Mouse (Mus musculus) stomach, embryonic 15.5 days (tissue): Measurements from ENCODE around the gene Gas8. TPM values are rescaled to one million over a fixed set of nuclear protein-coding genes. Genes with fewer than 3 reads are reported as not detected.

Source experiments
- ATAC-seq: fragments of 200-750 bp; cut with Nextera tagmentation; 2 replicates; pipeline ENCODE4 v1.8.0; 2017; ENCODE audit warnings: low read depth, moderate number of reproducible peaks, moderate TSS enrichment; ENCODE audit not compliant: insufficient read depth, low FRiP score
- H3K27ac ChIP-seq: fragments of 300-500 bp; sonication (generic); 2 replicates; pipeline ENCODE4 v1.5.1; 2015; ENCODE audit warnings: mild to moderate bottlenecking, inconsistent platforms
- H3K27me3 ChIP-seq: fragments of 300-500 bp; sonication (generic); replicated peaks from 2 replicates; pipeline ENCODE4 v1.6.1; 2015; ENCODE audit warnings: inconsistent platforms
- H3K36me3 ChIP-seq: fragments of 300-500 bp; sonication (generic); 2 replicates; pipeline ENCODE4 v1.6.1; 2015; ENCODE audit warnings: inconsistent platforms
- H3K4me1 ChIP-seq: fragments of 300-500 bp; sonication (generic); 2 replicates; pipeline ENCODE4 v1.6.1; 2015; ENCODE audit warnings: inconsistent platforms
- H3K4me2 ChIP-seq: fragments of 300-500 bp; sonication (generic); 2 replicates; pipeline ENCODE4 v1.6.1; 2015; ENCODE audit warnings: mild to moderate bottlenecking, inconsistent platforms
- H3K4me3 ChIP-seq: fragments of 300-500 bp; sonication (generic); replicated peaks from 2 replicates; pipeline ENCODE4 v1.5.1; 2015; ENCODE audit warnings: inconsistent platforms
- H3K9ac ChIP-seq: fragments of 300-500 bp; sonication (generic); 2 replicates; pipeline ENCODE4 v1.6.1; 2015; ENCODE audit warnings: inconsistent platforms
- H3K9me3 ChIP-seq: fragments of 300-500 bp; sonication (generic); 2 replicates; pipeline ENCODE4 v1.6.1; 2016; ENCODE audit warnings: inconsistent platforms
- WGBS: fragments of 180-500 bp; shearing (Covaris S2); methylation state at CpG from one replicate; pipeline ENCODE4 v1.1.7; 2015; 5-methylcytosine and 5-hydroxymethylcytosine counted together
- polyA plus RNA-seq: library from polyadenylated mRNA; unstranded; fragments of >200 nt; fragmentation: Nextera tagmentation; extraction: Ambion mirVana; gene quantifications from 2 replicates; pipeline ENCODE4 v1.2.1, GENCODE M21; 2015

Gas8 gene
- polyA plus RNA-seq, 1 experiment from 2014 or later, result 25.7 TPM

GRCm38 (mm10) chr8:123499556-123499955 is 19.1 kb upstream of the Gas8 start:
- no peak overlapping the region for H3K4me2 ChIP-seq
- 90% methylated on average over 11 of the region's 11 CpGs for WGBS
- H3K27ac ChIP-seq, result no peak overlapping the region
- no peak for ATAC-seq
- H3K4me3 ChIP-seq, result no peak overlapping the region
- H3K4me1 ChIP-seq, result no peaks in the 10 kb centered on the region
- H3K9ac ChIP-seq, result no peak overlapping the region
- H3K27me3 ChIP-seq, result no peaks in the 10 kb centered on the region
- H3K36me3 ChIP-seq, result peaks cover 75% of the 10 kb centered on the region
- no peaks in the 10 kb centered on the region for H3K9me3 ChIP-seq

- Histone ChIP-seq H3K9me3 (no peaks in the 10 kb centered on the region), H3K27me3 (no peaks in the 10 kb centered on the region), H3K4me2 (no peak overlapping the region), H3K9ac (no peak overlapping the region), H3K27ac (no peak overlapping the region), H3K36me3 (peaks cover 66% of the 10 kb centered on the region), H3K4me1 (no peaks in the 10 kb centered on the region), H3K4me3 (no peak overlapping the region)
- 94% methylated on average over 5 of the region's 5 CpGs for WGBS
- ATAC-seq, result no peak
These were observed 16.4 kb upstream of the Gas8 start for GRCm38 (mm10) chr8:123502192-123502591.

GRCm38 (mm10) chr8:123503801-123504467 is 14.7 kb upstream of the Gas8 start:
- Histone ChIP-seq H3K9ac (no peak overlapping the region), H3K4me3 (no peak overlapping the region), H3K9me3 (no peaks in the 10 kb centered on the region), H3K36me3 (peaks cover 65% of the 10 kb centered on the region), H3K4me1 (no peaks in the 10 kb centered on the region), H3K27me3 (no peaks in the 10 kb centered on the region), H3K27ac (no peak overlapping the region), H3K4me2 (no peak overlapping the region)
- no peak for ATAC-seq
- WGBS, result 95% methylated on average over 6 of the region's 6 CpGs

- Histone ChIP-seq H3K27ac (no peak overlapping the region), H3K27me3 (no peaks in the 10 kb centered on the region), H3K9me3 (no peaks in the 10 kb centered on the region), H3K4me1 (no peaks in the 10 kb centered on the region), H3K36me3 (peaks cover 58% of the 10 kb centered on the region), H3K9ac (no peak overlapping the region), H3K4me2 (no peak overlapping the region), H3K4me3 (no peak overlapping the region)
- 91% methylated on average over 9 of the region's 9 CpGs for WGBS
- no peak for ATAC-seq
These were observed 13.9 kb upstream of the Gas8 start for GRCm38 (mm10) chr8:123504591-123505195.

GRCm38 (mm10) chr8:123505267-123505666 is 13.4 kb upstream of the Gas8 start:
- H3K36me3 ChIP-seq, result peaks cover 56% of the 10 kb centered on the region
- H3K9ac ChIP-seq, result no peak overlapping the region
- H3K9me3 ChIP-seq, result no peaks in the 10 kb centered on the region
- 75% methylated on average over 4 of the region's 4 CpGs for WGBS
- no peak overlapping the region for H3K4me3 ChIP-seq
- H3K4me2 ChIP-seq, result no peak overlapping the region
- H3K4me1 ChIP-seq, result no peaks in the 10 kb centered on the region
- no peaks in the 10 kb centered on the region for H3K27me3 ChIP-seq
- no peak overlapping the region for H3K27ac ChIP-seq
- no peak for ATAC-seq

GRCm38 (mm10) chr8:123505695-123506094 is 12.9 kb upstream of the Gas8 start:
- no peaks in the 10 kb centered on the region for H3K4me1 ChIP-seq
- H3K4me3 ChIP-seq, result no peak overlapping the region
- 85% methylated on average over 9 of the region's 9 CpGs for WGBS
- H3K9ac ChIP-seq, result no peak overlapping the region
- H3K36me3 ChIP-seq, result peaks cover 56% of the 10 kb centered on the region
- no peak overlapping the region for H3K27ac ChIP-seq
- no peaks in the 10 kb centered on the region for H3K9me3 ChIP-seq
- ATAC-seq, result no peak
- no peaks in the 10 kb centered on the region for H3K27me3 ChIP-seq
- no peak overlapping the region for H3K4me2 ChIP-seq

- H3K4me2 ChIP-seq, result no peak overlapping the region
- H3K27me3 ChIP-seq, result no peaks in the 10 kb centered on the region
- no peaks in the 10 kb centered on the region for H3K9me3 ChIP-seq
- H3K4me3 ChIP-seq, result no peak overlapping the region
- H3K27ac ChIP-seq, result no peak overlapping the region
- 87% methylated on average over 5 of the region's 5 CpGs for WGBS
- peaks cover 42% of the 10 kb centered on the region for H3K36me3 ChIP-seq
- no peak overlapping the region for H3K9ac ChIP-seq
- no peak for ATAC-seq
- no peaks in the 10 kb centered on the region for H3K4me1 ChIP-seq
These were observed 11.5 kb upstream of the Gas8 start for GRCm38 (mm10) chr8:123507153-123507552.

- Histone ChIP-seq H3K9me3 (no peaks in the 10 kb centered on the region), H3K27me3 (peaks cover 34% of the 10 kb centered on the region), H3K4me3 (no peak overlapping the region), H3K9ac (no peak overlapping the region), H3K27ac (no peak overlapping the region), H3K4me2 (no peak overlapping the region), H3K4me1 (peaks cover 9% of the 10 kb centered on the region), H3K36me3 (peaks cover 17% of the 10 kb centered on the region)
- 70% methylated on average over 5 of the region's 5 CpGs for WGBS
- ATAC-seq, result no peak
These were observed 7.8 kb upstream of the Gas8 start for GRCm38 (mm10) chr8:123510819-123511218.

- no peaks in the 10 kb centered on the region for H3K9me3 ChIP-seq
- peak overlapping the region; percentile 63 for H3K4me3 ChIP-seq
- H3K9ac ChIP-seq, result no peak overlapping the region
- 4% methylated on average over 9 of the region's 9 CpGs for WGBS
- H3K27me3 ChIP-seq, result peaks cover 38% of the 10 kb centered on the region
- ATAC-seq, result no peak
- H3K4me2 ChIP-seq, result peak overlapping the region; percentile 100
- peaks cover 14% of the 10 kb centered on the region for H3K4me1 ChIP-seq
- H3K27ac ChIP-seq, result no peak overlapping the region
- no peaks in the 10 kb centered on the region for H3K36me3 ChIP-seq
These were observed 4.5 kb upstream of the Gas8 start for GRCm38 (mm10) chr8:123514136-123514535.

- Histone ChIP-seq H3K36me3 (no peaks in the 10 kb centered on the region), H3K4me1 (peaks cover 20% of the 10 kb centered on the region), H3K27ac (no peak within 1 kb of the TSS), H3K4me2 (peak within 1 kb of the TSS; percentile 100), H3K9ac (peak within 1 kb of the TSS; percentile 16; the same call in 1 of the 2 replicates), H3K9me3 (no peaks in the 10 kb centered on the region), H3K4me3 (peak within 1 kb of the TSS; percentile 63), H3K27me3 (peaks cover 38% of the 10 kb centered on the region)
- no peak for ATAC-seq
- under 1% methylated on average over 56 of the region's 63 CpGs for WGBS
These were observed 3.7 kb upstream of the Gas8 start, which contains the start of gene Dbndd1 for GRCm38 (mm10) chr8:123514781-123515539. TSS of gene Dbndd1 (minus strand) at chr8:123515463.

GRCm38 (mm10) chr8:123515540-123515897 is 3.1 kb upstream of the Gas8 start:
- WGBS, result 2% methylated on average over 11 of the region's 11 CpGs
- Histone ChIP-seq H3K4me3 (peak overlapping the region; percentile 63), H3K27me3 (peaks cover 38% of the 10 kb centered on the region), H3K27ac (no peak overlapping the region), H3K36me3 (no peaks in the 10 kb centered on the region), H3K9ac (no peak overlapping the region), H3K9me3 (no peaks in the 10 kb centered on the region), H3K4me2 (peak overlapping the region; percentile 100), H3K4me1 (peaks cover 20% of the 10 kb centered on the region)
- ATAC-seq, result no peak

GRCm38 (mm10) chr8:123516596-123516995 is 2.0 kb upstream of the Gas8 start:
- H3K27ac ChIP-seq, result no peak overlapping the region
- peaks cover 20% of the 10 kb centered on the region for H3K4me1 ChIP-seq
- H3K4me3 ChIP-seq, result no peak overlapping the region
- H3K27me3 ChIP-seq, result peaks cover 38% of the 10 kb centered on the region
- no peak for ATAC-seq
- no peak overlapping the region for H3K4me2 ChIP-seq
- H3K9ac ChIP-seq, result no peak overlapping the region
- H3K9me3 ChIP-seq, result no peaks in the 10 kb centered on the region
- no peaks in the 10 kb centered on the region for H3K36me3 ChIP-seq
- WGBS, result 38% methylated on average over 2 of the region's 2 CpGs
